Mouse (Mus musculus): ENCODE measurements around the gene Chl1.

DNA sequence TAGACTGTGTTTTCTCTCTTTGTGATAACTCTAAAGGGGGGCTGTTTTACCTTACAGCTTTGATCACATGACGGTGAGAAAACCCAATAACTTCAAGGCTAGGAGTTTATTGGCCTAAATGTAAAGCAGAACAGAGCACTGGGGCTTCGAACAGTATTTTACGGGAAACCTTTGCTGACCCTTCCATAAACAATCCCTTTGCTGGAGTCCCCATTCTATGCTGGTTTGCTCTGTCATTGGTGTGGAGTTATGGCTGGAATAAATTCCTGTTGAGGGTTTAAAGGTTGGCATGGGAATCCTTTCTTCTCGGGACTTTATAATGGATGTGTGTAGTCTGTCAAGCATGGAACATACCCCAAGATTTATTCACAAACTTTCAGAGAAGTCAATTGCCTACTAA is 12.0 kb upstream of the Chl1 start:
- TF ChIP-seq CTCF (IDR thresholded peaks at IDR 0.05; ENCODE audit: low read depth, low read length) (no peak), POLR2A (IDR thresholded peaks at IDR 0.05; ENCODE audit: borderline replicate concordance, low read depth, low read length) (no peak)
